Mouse (Mus musculus) brain, embryonic 14.5 days (tissue): ENCODE measurements around the gene Stxbp4.

Experiments
- CTCF ChIP-seq: fragments of 200-500 bp; IDR thresholded peaks from 2 replicates; pipeline ENCODE4 v1.5.1; 2012; ENCODE audit warnings: inconsistent platforms, mild to moderate bottlenecking, moderate library complexity, borderline replicate concordance; ENCODE audit not compliant: insufficient read depth, insufficient read length; ENCODE audit errors: extremely low read depth
- POLR2A ChIP-seq: fragments of 200-500 bp; IDR thresholded peaks from 2 replicates; pipeline ENCODE4 v1.6.1; 2012; ENCODE audit warnings: mild to moderate bottlenecking, inconsistent platforms, borderline replicate concordance; ENCODE audit not compliant: poor library complexity, insufficient read depth, insufficient read length, severe bottlenecking; ENCODE audit errors: extremely low read depth

GRCm38 (mm10) chr11:90634661-90635060, 3.2 kb downstream of the Stxbp4 start:
- TF ChIP-seq CTCF (no peak), POLR2A (no peak)
